Mouse (Mus musculus) ES-Bruce4 (cell line): ENCODE data around the gene Ak3. TPM values are rescaled to one million over a fixed set of nuclear protein-coding genes. Genes with fewer than 3 reads are reported as not detected.

Source experiments
- H3K27ac ChIP-seq: 2 replicates; pipeline ENCODE4 v1.5.1; 2012; ENCODE audit warnings: low read length, inconsistent platforms; ENCODE audit not compliant: insufficient read depth
- H3K27me3 ChIP-seq: 2 replicates; pipeline ENCODE4 v1.6.1; 2012; ENCODE audit warnings: mild to moderate bottlenecking, low read length, inconsistent platforms; ENCODE audit not compliant: control insufficient read depth, poor library complexity, insufficient read depth, severe bottlenecking
- H3K36me3 ChIP-seq: 2 replicates; pipeline ENCODE4 v1.6.1; 2012; ENCODE audit warnings: inconsistent platforms, mild to moderate bottlenecking, low read length, moderate library complexity; ENCODE audit not compliant: control insufficient read depth, poor library complexity, insufficient read depth, severe bottlenecking
- H3K4me1 ChIP-seq: one replicate; pipeline ENCODE4 v1.8.1; 2011; ENCODE audit warnings: low read length; ENCODE audit not compliant: control insufficient read depth, insufficient read depth
- H3K4me3 ChIP-seq: 2 replicates; pipeline ENCODE4 v1.5.1; 2011; ENCODE audit warnings: low read depth, mild to moderate bottlenecking, low read length
- H3K9ac ChIP-seq: 2 replicates; pipeline ENCODE4 v1.6.1; 2012; ENCODE audit warnings: low read depth, mild to moderate bottlenecking, inconsistent platforms; ENCODE audit not compliant: poor library complexity, severe bottlenecking
- H3K9me3 ChIP-seq: replicated peaks from 2 replicates; pipeline ENCODE4 v1.6.1; 2012; ENCODE audit warnings: mild to moderate bottlenecking, low read length, inconsistent platforms; ENCODE audit not compliant: control insufficient read depth, poor library complexity, insufficient read depth, severe bottlenecking
- CTCF ChIP-seq: IDR thresholded peaks from one replicate; pipeline ENCODE4 v1.8.1; 2011; ENCODE audit warnings: low read depth, low read length
- EP300 ChIP-seq: IDR thresholded peaks from 2 replicates; pipeline ENCODE4 v1.6.1; 2011; ENCODE audit warnings: low read depth, low read length; ENCODE audit not compliant: insufficient read depth
- POLR2A ChIP-seq: IDR thresholded peaks from one replicate; pipeline ENCODE4 v1.8.1; 2011; ENCODE audit warnings: low read length; ENCODE audit not compliant: insufficient read depth
- polyA plus RNA-seq: library from polyadenylated mRNA; stranded (reverse); fragments of >200 nt; gene quantifications from 2 replicates; pipeline ENCODE4 v1.2.4, GENCODE M21; 2011; ENCODE audit warnings: low read depth; ENCODE audit not compliant: missing spikeins, insufficient read depth, insufficient read length

Gene Ak3
- polyA plus RNA-seq, 1 experiment: 23.3 TPM

GRCm38 (mm10) chr19:29064451-29065102 lies 16.8 kb upstream of the Ak3 start:
- Histone ChIP-seq H3K9ac (no peak overlapping the region), H3K9me3 (no peaks in the 10 kb centered on the region), H3K27ac (peak overlapping the region; percentile 6; the same call in 1 of the 2 replicates), H3K4me1 (no peaks in the 10 kb centered on the region), H3K4me3 (no peak overlapping the region), H3K27me3 (no peaks in the 10 kb centered on the region), H3K36me3 (no peaks in the 10 kb centered on the region)
- TF ChIP-seq POLR2A (no peak), EP300 (no peak), CTCF (peak; percentile 1)

DNA sequence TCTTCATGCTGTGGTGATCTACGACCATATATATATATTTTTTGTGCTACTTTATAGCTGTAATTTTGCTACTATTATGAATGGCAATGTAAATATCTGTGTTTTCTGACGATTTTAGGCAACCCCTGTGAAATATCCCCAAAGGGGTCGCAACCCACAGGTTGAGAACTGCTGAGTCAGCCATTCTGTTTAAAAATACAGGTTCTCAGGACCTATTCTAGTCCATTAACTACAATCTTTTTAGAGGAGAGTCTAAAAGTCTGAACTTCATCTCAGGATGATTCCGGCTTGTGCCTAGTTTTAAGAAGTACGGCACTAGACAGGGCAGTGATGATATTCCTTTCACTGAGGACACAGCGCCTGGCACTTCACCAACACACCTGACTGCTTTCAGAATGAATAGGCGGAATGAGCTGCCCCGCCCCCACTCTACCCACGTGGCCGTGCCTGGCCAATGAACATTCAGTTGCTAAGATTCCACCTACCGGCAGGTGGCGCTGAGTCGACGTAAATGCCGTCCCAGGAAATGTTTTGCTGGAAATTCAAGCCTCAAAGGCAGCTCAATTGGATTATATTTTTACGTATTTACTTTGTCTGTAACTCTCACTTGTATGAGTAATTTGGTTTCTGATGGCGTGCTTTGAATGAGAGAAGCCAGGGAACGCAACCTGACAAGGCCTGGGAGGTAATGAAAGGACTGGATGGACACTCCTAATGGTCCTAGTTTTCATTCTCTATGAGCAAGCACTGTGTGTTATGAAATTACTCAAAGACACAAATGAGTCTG lies 16.0 kb upstream of the Ak3 start:
- Histone ChIP-seq H3K4me3 (peak overlapping the region; percentile 18; the same call in 1 of the 2 replicates), H3K4me1 (no peaks in the 10 kb centered on the region), H3K9ac (no peak overlapping the region), H3K36me3 (no peaks in the 10 kb centered on the region), H3K27me3 (no peaks in the 10 kb centered on the region), H3K9me3 (no peaks in the 10 kb centered on the region), H3K27ac (no peak overlapping the region)
- TF ChIP-seq CTCF (peak; percentile 97), POLR2A (peak; percentile 36), EP300 (0 out of 2 replicates have a peak, but pooled peaks have one; percentile 57)

- no peak overlapping the region for H3K27ac ChIP-seq
- H3K9me3 ChIP-seq: no peaks in the 10 kb centered on the region
- H3K27me3 ChIP-seq: no peaks in the 10 kb centered on the region
- no peaks in the 10 kb centered on the region for H3K4me1 ChIP-seq
- TF ChIP-seq CTCF: no peak
- no peak for TF ChIP-seq POLR2A
- no peak for TF ChIP-seq EP300
- no peak overlapping the region for H3K9ac ChIP-seq
- H3K36me3 ChIP-seq: no peaks in the 10 kb centered on the region
- H3K4me3 ChIP-seq: no peak overlapping the region
Observed at GRCm38 (mm10) chr19:29063009-29063408, 15.2 kb upstream of the Ak3 start.

GRCm38 (mm10) chr19:29060299-29060698 lies 12.5 kb upstream of the Ak3 start:
- Histone ChIP-seq H3K4me1 (no peaks in the 10 kb centered on the region), H3K4me3 (no peak overlapping the region), H3K27ac (no peak overlapping the region), H3K9ac (no peak overlapping the region), H3K27me3 (no peaks in the 10 kb centered on the region), H3K9me3 (no peaks in the 10 kb centered on the region), H3K36me3 (no peaks in the 10 kb centered on the region)
- TF ChIP-seq CTCF (no peak), POLR2A (no peak), EP300 (no peak)

GRCm38 (mm10) chr19:29059688-29060087 lies 11.9 kb upstream of the Ak3 start:
- H3K4me3 ChIP-seq: no peak overlapping the region
- H3K27ac ChIP-seq: no peak overlapping the region
- H3K36me3 ChIP-seq: no peaks in the 10 kb centered on the region
- no peak for TF ChIP-seq EP300
- no peak for TF ChIP-seq CTCF
- TF ChIP-seq POLR2A: no peak
- no peaks in the 10 kb centered on the region for H3K27me3 ChIP-seq
- H3K4me1 ChIP-seq: no peaks in the 10 kb centered on the region
- H3K9ac ChIP-seq: no peak overlapping the region
- no peaks in the 10 kb centered on the region for H3K9me3 ChIP-seq

DNA sequence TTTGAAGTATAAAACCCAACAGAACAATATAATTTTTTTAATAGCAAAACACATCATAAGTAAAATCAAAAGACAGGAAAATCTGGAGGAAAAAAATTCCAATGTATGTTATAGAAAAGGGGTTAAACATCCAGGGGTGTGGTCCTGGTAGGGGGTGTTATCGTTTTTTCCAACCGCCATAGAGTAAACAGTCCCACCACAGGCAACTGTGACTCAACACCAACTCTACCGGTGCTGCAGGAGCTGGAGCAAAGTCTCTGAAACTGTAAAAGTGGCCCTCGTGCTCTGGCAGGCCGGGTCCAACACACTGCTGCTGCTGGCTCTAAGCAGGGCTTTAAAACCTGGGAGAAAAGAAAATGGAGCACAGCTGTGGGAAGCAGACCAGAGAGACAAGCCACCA lies 11.0 kb upstream of the Ak3 start:
- no peak for TF ChIP-seq EP300
- TF ChIP-seq POLR2A: no peak
- Histone ChIP-seq H3K27ac (no peak overlapping the region), H3K36me3 (no peaks in the 10 kb centered on the region), H3K9ac (no peak overlapping the region), H3K9me3 (no peaks in the 10 kb centered on the region), H3K4me1 (no peaks in the 10 kb centered on the region), H3K27me3 (no peaks in the 10 kb centered on the region), H3K4me3 (no peak overlapping the region)
